In the genomic region with DNA sequence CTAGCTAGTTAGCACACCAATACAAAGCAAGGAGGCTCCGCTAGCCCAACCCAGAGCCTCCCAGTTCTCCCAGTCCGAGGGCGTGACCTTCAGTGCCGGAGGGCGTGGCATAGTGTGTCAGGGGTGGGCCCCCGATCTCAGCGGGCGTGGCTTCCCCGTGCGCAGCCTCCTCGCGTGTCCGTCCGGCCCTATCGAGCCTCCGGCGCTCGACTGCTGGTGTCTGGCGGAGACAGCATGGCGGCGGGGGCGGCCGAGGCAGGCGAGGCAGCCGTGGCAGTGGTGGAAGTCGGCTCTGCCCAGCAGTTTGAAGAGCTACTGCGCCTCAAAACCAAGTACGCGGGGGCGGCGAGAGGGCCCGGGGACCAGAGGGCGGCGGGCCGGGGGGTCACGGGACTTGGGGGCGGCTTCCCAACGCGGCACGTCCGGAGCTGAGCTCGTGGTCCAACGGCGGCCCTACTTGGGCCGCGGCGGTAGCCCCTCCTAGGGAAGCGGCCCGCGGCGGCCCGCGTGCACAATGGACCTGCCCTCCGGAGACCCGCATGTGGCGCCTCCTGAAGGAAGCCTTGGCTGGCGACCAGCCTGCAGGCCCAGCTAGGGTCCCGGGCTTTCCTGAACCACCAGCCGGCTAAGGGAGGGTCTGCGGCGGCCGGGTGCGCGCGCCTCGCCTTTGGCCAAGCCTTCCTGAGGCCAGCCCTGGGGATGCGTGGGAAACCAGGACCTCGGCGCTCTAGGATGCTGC, we compare ENCODE assay signal across 8 mouse cellular contexts. TPM values are rescaled to one million over a fixed set of nuclear protein-coding genes. Genes with fewer than 3 reads are reported as not detected.
DNase-seq lines count a peak whose midpoint lies in the region; ATAC-seq and TF ChIP-seq lines count a peak whose summit lies in the region.

A gene (plus strand): TSS at position 175 of the 739 bp plus-strand sequence.

- H3K9ac ChIP-seq in kidney, embryonic 14.5 days (ENCODE audit: low read depth, low read length): peak within 1 kb of the TSS; percentile 93
- peak within 1 kb of the TSS; percentile 83 for H3K9ac ChIP-seq in limb, embryonic 15.5 days

- WGBS in kidney, embryonic 14.5 days: 1% methylated on average over 60 of the region's 69 CpGs
- under 1% methylated on average over 67 of the region's 69 CpGs for WGBS in limb, embryonic 15.5 days

- H3K27me3 ChIP-seq in kidney, embryonic 14.5 days (ENCODE audit: control insufficient read depth, insufficient read depth, low read length): no peaks in the 10 kb centered on the region
- H3K27me3 ChIP-seq in limb, embryonic 15.5 days: no peaks in the 10 kb centered on the region

- no peaks in the 10 kb centered on the region for H3K9me3 ChIP-seq in kidney, embryonic 14.5 days (ENCODE audit: control insufficient read depth, low read length)
- no peaks in the 10 kb centered on the region for H3K9me3 ChIP-seq in limb, embryonic 15.5 days

- peak within 1 kb of the TSS; percentile 79 for H3K4me2 ChIP-seq in kidney, embryonic 14.5 days (replicated peaks; ENCODE audit: low read depth, low read length)
- peak within 1 kb of the TSS; percentile 56 for H3K4me2 ChIP-seq in limb, embryonic 15.5 days

- no peak for TF ChIP-seq CTCF in bone marrow macrophage, adult 2 months (IDR thresholded peaks at IDR 0.05; ENCODE audit: low read depth, low read length)
- no peak for TF ChIP-seq CTCF in embryonic fibroblast, embryonic 13.5 days (IDR thresholded peaks at IDR 0.05; ENCODE audit: borderline replicate concordance, insufficient read depth, low read length)

- H3K27ac ChIP-seq in bone marrow macrophage, adult 2 months (ENCODE audit: insufficient read depth, low read depth, low read length): peak within 1 kb of the TSS; percentile 44
- H3K27ac ChIP-seq in embryonic fibroblast, embryonic 13.5 days (ENCODE audit: insufficient read depth, low read length): peak within 1 kb of the TSS; percentile 74
- peak within 1 kb of the TSS; percentile 69 for H3K27ac ChIP-seq in kidney, embryonic 14.5 days (ENCODE audit: low read depth, low read length)
- H3K27ac ChIP-seq in limb, embryonic 15.5 days: peak within 1 kb of the TSS; percentile 91

- peak; percentile 93 for DNase-seq in A20 (ENCODE audit: low read depth, low spot score)
- peak; percentile 96 to 97 for DNase-seq in heart, adult 9 months (ENCODE audit: low spot score in 2 of 2)
- DNase-seq in monocyte, adult 2 months (ENCODE audit: low read depth in 1 of 2, low spot score in 2 of 2): peak; percentile 89 to 95
- DNase-seq in spleen, postnatal 36 days (ENCODE audit: low spot score in 2 of 2): peak; percentile 93 to 94

- TF ChIP-seq POLR2A in bone marrow macrophage, adult 2 months (IDR thresholded peaks at IDR 0.05; ENCODE audit: borderline replicate concordance, low read depth, low read length): no peak
- peak; percentile 86 for TF ChIP-seq POLR2A in embryonic fibroblast, embryonic 13.5 days (IDR thresholded peaks at IDR 0.05; ENCODE audit: low read depth, low read length)

- peak within 1 kb of the TSS; percentile 100 for H3K4me3 ChIP-seq in bone marrow macrophage, adult 2 months (ENCODE audit: insufficient read depth, low read length)
- H3K4me3 ChIP-seq in embryonic fibroblast, embryonic 13.5 days (ENCODE audit: insufficient read depth, low read length): peak within 1 kb of the TSS; percentile 78
- peak within 1 kb of the TSS; percentile 96 for H3K4me3 ChIP-seq in kidney, embryonic 14.5 days (ENCODE audit: low read length)
- peak within 1 kb of the TSS; percentile 79 for H3K4me3 ChIP-seq in limb, embryonic 15.5 days

- no peaks in the 10 kb centered on the region for H3K36me3 ChIP-seq in kidney, embryonic 14.5 days (ENCODE audit: control insufficient read depth, insufficient read depth, low read length)
- 0 out of 2 replicates have a peak, but pooled peaks cover 3% of the 10 kb centered on the region for H3K36me3 ChIP-seq in limb, embryonic 15.5 days

- peak; percentile 97 for ATAC-seq in kidney, embryonic 14.5 days (ENCODE audit: low FRiP score, low TSS enrichment)
- peak; percentile 90 for ATAC-seq in limb, embryonic 15.5 days (ENCODE audit: insufficient number of reproducible peaks, low FRiP score, low TSS enrichment, low read depth)

- H3K4me1 ChIP-seq in bone marrow macrophage, adult 2 months (ENCODE audit: control insufficient read depth, insufficient read depth, low read length): peaks cover 12% of the 10 kb centered on the region
- H3K4me1 ChIP-seq in embryonic fibroblast, embryonic 13.5 days (ENCODE audit: control insufficient read depth, insufficient read depth, low read length): no peaks in the 10 kb centered on the region
- peaks cover 7% of the 10 kb centered on the region; the same call in 1 of the 2 replicates for H3K4me1 ChIP-seq in kidney, embryonic 14.5 days (ENCODE audit: control insufficient read depth, insufficient read depth, low read length)
- H3K4me1 ChIP-seq in limb, embryonic 15.5 days: peaks cover 12% of the 10 kb centered on the region

RNA-seq across cellular contexts. Expression of the gene that starts here (rescaled TPM):
- 56.0 and 72.5 TPM in 2 replicates for polyA plus RNA-seq in bone marrow macrophage, adult 2 months (2012; ENCODE audit: insufficient read depth, insufficient read length, missing spikeins)
- 260 and 300 TPM in 2 replicates for polyA plus RNA-seq in embryonic fibroblast, embryonic 13.5 days (2011; ENCODE audit: insufficient read length, low read depth, missing spikeins)
- polyA plus RNA-seq in kidney, embryonic 14.5 days (2014; fragmentation: Nextera tagmentation; extraction: Ambion mirVana): 289 and 319 TPM in 2 replicates
- polyA plus RNA-seq in limb, embryonic 15.5 days (2015; fragmentation: Nextera tagmentation; extraction: Ambion mirVana): 215 and 226 TPM in 2 replicates

Comparison
In these comparisons a context has a peak if more than half of its experiments do, and no peak if none do; other contexts are left out.
1. Peak in every context shown above with its lines: DNase-seq, ATAC-seq, H3K4me3 ChIP-seq and H3K27ac ChIP-seq.